Mouse (Mus musculus): ENCODE results near the gene S1pr5. TPM values are rescaled to one million over a fixed set of nuclear protein-coding genes. Genes with fewer than 3 reads are reported as not detected.
"Not testable (repeated sequence)": the region's sequence is repeated elsewhere in the genome, so short reads cannot be mapped to it uniquely, and the experiment has no call there.

The S1pr5 gene
- polyA plus RNA-seq, 1 experiment from 2014 or later: 0.11 TPM

DNA sequence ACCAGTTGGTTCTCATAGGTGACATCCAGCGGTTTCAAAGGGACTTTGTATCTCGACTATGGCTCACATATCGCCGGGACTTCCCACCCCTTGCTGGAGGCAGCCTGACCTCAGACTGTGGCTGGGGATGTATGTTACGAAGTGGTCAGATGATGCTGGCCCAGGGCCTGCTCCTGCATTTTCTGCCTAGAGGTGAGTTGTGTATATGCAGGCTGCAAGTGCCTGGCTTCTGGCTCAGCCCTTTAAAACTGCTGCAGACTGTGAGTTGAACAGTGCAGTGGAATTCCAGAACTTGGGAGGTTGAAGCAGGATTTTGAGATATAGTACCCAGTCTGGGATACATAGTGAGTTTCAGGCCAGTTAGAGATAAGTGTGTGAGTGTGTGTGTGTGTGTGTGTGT, 18.6 kb upstream of the S1pr5 start:
- Histone ChIP-seq H3K4me2 (peak overlapping the region; percentile 64), H3K4me1 (replicated peaks) (peaks cover 28% of the 10 kb centered on the region), H3K4me3 (peak overlapping the region; percentile 83), H3K9me3 (replicated peaks) (no peaks in the 10 kb centered on the region), H3K36me3 (peaks cover 47% of the 10 kb centered on the region), H3K9ac (0 out of 2 replicates have a peak overlapping the region, but pooled peaks have one; percentile 85), H3K27me3 (no peaks in the 10 kb centered on the region), H3K27ac (no peak overlapping the region)
- no peak for ATAC-seq (replicated peaks; ENCODE audit: insufficient number of reproducible peaks, insufficient read depth, low FRiP score, low read depth)
- WGBS: 72% methylated on average over 5 of the region's 5 CpGs

DNA sequence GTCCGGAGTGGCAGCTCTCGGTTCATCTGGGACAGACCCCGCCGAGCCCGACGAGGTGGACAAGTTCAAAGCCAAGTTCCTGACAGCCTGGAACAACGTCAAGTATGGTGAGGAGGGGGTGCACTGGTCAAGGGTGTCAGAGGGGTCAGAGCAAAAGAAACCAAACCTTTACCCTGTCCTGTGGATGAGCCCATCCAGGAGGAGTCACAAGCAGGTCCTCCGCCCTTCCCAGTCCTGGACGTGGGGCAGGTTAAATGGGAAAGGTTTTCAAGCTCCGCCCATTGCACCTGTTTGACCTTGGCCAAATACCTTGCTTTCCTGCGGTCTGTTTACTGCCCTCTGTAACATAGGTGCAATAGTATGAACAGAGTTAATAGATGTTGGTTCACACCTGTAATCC, 17.4 kb upstream of the S1pr5 start:
- Histone ChIP-seq H3K9me3 (replicated peaks) (no peaks in the 10 kb centered on the region), H3K27ac (peak overlapping the region; percentile 86), H3K36me3 (peaks cover 35% of the 10 kb centered on the region), H3K9ac (peak overlapping the region; percentile 85), H3K27me3 (no peaks in the 10 kb centered on the region), H3K4me2 (peak overlapping the region; percentile 64), H3K4me1 (replicated peaks) (peaks cover 28% of the 10 kb centered on the region), H3K4me3 (peak overlapping the region; percentile 83)
- ATAC-seq (replicated peaks; ENCODE audit: insufficient number of reproducible peaks, insufficient read depth, low FRiP score, low read depth): no peak
- WGBS: 6% methylated on average over 11 of the region's 11 CpGs

DNA sequence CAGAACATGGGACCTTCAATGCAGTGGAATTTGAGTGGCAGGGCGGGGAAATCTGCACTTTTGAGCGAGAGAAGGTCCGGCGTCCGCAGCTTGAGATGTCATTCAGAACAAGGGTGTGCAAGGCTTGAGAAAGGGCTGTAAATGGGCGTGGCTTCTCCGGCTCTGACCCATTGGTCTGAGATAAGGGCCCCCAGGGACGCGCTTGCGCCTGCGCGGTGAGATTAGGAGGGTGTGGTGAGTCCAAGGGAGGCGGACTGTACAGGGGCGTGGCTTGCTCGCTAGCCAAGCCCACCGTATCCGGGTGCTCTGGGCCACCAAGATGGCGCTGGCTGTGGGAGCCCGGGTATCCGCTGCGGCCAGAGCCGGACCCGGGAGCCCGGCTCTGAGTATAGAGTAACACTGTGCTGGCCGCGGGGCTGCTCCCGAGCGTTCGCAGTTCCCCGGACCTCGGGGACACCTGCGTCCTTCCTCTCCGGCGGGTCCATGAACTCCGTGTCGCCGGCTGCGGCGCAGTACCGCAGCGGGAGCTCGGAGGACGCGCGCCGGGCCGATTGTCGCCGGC, 16.8 kb upstream of the S1pr5 start, which contains the start of gene Atg4d:
Gene Atg4d (plus strand): TSS at position 294 of the 562 bp plus-strand sequence.
- ATAC-seq (replicated peaks; ENCODE audit: insufficient number of reproducible peaks, insufficient read depth, low FRiP score, low read depth): peak; percentile 99
- 0% methylated on average over 48 of the region's 49 CpGs for WGBS
- Histone ChIP-seq H3K36me3 (peaks cover 29% of the 10 kb centered on the region), H3K4me2 (peak within 1 kb of the TSS; percentile 82), H3K27ac (peak within 1 kb of the TSS; percentile 86), H3K9me3 (replicated peaks) (no peaks in the 10 kb centered on the region), H3K27me3 (no peaks in the 10 kb centered on the region), H3K4me1 (replicated peaks) (peaks cover 28% of the 10 kb centered on the region), H3K9ac (peak within 1 kb of the TSS; percentile 85), H3K4me3 (peak within 1 kb of the TSS; percentile 83)

DNA sequence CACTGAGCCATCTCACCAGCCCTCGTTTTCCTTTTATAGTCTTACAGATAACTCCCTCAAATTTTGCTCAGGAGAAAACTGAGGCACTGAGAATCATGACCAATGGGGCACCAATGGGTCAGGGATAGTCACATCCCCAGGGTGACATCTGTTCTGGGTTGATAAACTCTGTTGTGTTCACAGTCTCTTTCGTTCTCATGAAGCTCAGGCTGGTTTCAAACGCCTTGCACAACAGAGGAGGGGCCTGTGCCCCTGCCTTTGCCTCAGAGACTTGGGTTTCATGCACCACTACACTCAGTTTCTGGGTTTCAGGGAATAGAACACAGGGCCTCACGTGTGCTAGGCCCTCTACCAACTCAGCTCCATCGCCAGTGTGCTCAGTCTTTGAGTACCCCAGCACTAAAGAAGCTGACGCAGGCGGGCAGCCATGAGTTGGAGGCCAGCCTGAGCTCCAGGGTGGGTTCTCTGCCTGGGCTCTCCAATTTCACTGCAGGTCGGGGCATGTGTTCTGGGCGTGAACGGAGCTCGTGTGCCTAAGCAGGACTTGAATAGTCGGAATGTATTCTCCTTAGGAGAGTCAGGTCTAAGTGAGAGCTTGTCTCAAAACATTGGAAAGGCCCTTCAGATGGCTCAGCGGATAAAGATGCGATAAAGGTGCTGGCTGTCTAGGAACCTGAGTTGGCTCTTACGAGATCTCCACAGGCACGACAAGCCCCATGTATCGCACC, 16.2 kb upstream of the S1pr5 start:
- WGBS: 18% methylated on average over 17 of the region's 17 CpGs
- no peak; the same call in 1 of the 2 replicates for ATAC-seq (replicated peaks; ENCODE audit: insufficient number of reproducible peaks, insufficient read depth, low FRiP score, low read depth)

GRCm38 (mm10) chr9:21261831-21262230, 13.6 kb upstream of the S1pr5 start:
- no peak overlapping the region for H3K9ac ChIP-seq
- no peak for ATAC-seq (replicated peaks; ENCODE audit: insufficient number of reproducible peaks, insufficient read depth, low FRiP score, low read depth)
- H3K36me3 ChIP-seq: peaks cover 1% of the 10 kb centered on the region; the same call in 1 of the 2 replicates
- WGBS: 59% methylated on average over 2 of the region's 2 CpGs
- H3K9me3 ChIP-seq (replicated peaks): no peaks in the 10 kb centered on the region
- H3K27ac ChIP-seq: no peak overlapping the region
- H3K4me2 ChIP-seq: no peak overlapping the region
- no peaks in the 10 kb centered on the region for H3K27me3 ChIP-seq
- H3K4me1 ChIP-seq (replicated peaks): peaks cover 21% of the 10 kb centered on the region
- no peak overlapping the region for H3K4me3 ChIP-seq

More for the DNA sequence above, 16.2 kb upstream of the S1pr5 start:
- Histone ChIP-seq H3K9me3 (replicated peaks) (no peaks in the 10 kb centered on the region), H3K4me1 (replicated peaks) (peaks cover 28% of the 10 kb centered on the region), H3K9ac (peak overlapping the region; percentile 85), H3K4me2 (peak overlapping the region; percentile 82), H3K4me3 (peak overlapping the region; percentile 83), H3K27ac (peak overlapping the region; percentile 86), H3K27me3 (no peaks in the 10 kb centered on the region), H3K36me3 (peaks cover 25% of the 10 kb centered on the region)

GRCm38 (mm10) chr9:21260491-21261040, 12.3 kb upstream of the S1pr5 start:
- H3K4me3 ChIP-seq: no peak overlapping the region
- ATAC-seq (replicated peaks; ENCODE audit: insufficient number of reproducible peaks, insufficient read depth, low FRiP score, low read depth): no peak

DNA sequence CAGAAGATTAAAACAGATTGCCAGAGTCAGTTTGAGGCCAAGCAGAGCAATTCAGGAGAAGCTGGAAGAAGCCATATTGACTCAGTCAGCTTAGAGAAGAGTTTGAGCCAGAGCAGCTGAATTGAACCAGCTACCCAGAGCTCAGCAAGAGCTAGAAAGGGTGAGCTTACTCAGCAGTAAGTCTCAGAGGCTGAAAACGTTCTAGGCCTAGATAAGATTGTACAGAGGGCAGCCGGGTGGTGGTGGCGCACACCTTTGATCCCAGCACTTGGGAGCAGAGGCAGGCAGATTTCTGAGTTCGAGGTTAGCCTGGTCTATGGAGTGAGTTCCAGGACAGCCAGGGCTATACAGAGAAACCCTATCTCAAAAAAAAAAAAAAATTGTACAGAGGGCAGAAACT, 8.1 kb upstream of the S1pr5 start:
- ATAC-seq (replicated peaks; ENCODE audit: insufficient number of reproducible peaks, insufficient read depth, low FRiP score, low read depth); H3K9ac ChIP-seq; H3K4me3 ChIP-seq; H3K9me3 ChIP-seq (replicated peaks); H3K27ac ChIP-seq; H3K4me1 ChIP-seq (replicated peaks); H3K4me2 ChIP-seq; H3K36me3 ChIP-seq; H3K27me3 ChIP-seq: not testable (repeated sequence)
- 63% methylated on average over 4 of the region's 4 CpGs for WGBS

More at GRCm38 (mm10) chr9:21260491-21261040, 12.3 kb upstream of the S1pr5 start:
- no peak overlapping the region for H3K9ac ChIP-seq
- H3K27ac ChIP-seq: no peak overlapping the region
- H3K36me3 ChIP-seq: no peaks in the 10 kb centered on the region
- WGBS: 67% methylated on average over 6 of the region's 6 CpGs
- no peaks in the 10 kb centered on the region for H3K27me3 ChIP-seq
- peaks cover 8% of the 10 kb centered on the region for H3K4me1 ChIP-seq (replicated peaks)
- H3K4me2 ChIP-seq: no peak overlapping the region
- no peaks in the 10 kb centered on the region for H3K9me3 ChIP-seq (replicated peaks)

DNA sequence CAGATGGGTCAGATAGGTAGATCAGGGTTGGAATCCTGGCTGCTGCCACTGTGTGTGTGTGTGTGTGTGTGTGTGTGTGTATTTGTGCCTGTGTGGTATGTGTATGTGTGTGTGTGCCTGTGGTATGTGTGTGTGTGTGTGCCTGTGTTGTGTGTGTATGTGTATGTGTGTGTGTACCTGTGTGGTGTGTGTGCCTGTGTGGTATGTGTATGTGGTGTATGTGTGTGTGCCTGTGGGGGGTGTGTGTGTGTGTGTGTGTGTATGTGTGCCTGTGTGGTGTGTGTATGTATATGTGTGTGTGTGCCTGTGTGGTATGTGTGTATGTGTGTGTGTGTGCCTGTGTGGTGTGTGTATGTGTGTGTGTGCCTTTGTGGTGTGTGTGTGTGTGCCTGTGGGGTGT, 6.4 kb upstream of the S1pr5 start:
- Histone ChIP-seq H3K4me3 (no peak overlapping the region), H3K36me3 (no peaks in the 10 kb centered on the region), H3K27me3 (peaks cover 24% of the 10 kb centered on the region), H3K4me1 (replicated peaks) (peaks cover 2% of the 10 kb centered on the region; the same call in 1 of the 2 replicates), H3K4me2 (no peak overlapping the region), H3K27ac (no peak overlapping the region), H3K9ac (no peak overlapping the region), H3K9me3 (replicated peaks) (no peaks in the 10 kb centered on the region)
- no peak for ATAC-seq (replicated peaks; ENCODE audit: insufficient number of reproducible peaks, insufficient read depth, low FRiP score, low read depth)

- Histone ChIP-seq H3K4me3 (no peak overlapping the region), H3K9me3 (replicated peaks) (no peaks in the 10 kb centered on the region), H3K36me3 (no peaks in the 10 kb centered on the region), H3K9ac (no peak overlapping the region), H3K27me3 (peaks cover 55% of the 10 kb centered on the region), H3K4me1 (replicated peaks) (peaks cover 9% of the 10 kb centered on the region), H3K27ac (no peak overlapping the region), H3K4me2 (no peak overlapping the region)
- ATAC-seq (replicated peaks; ENCODE audit: insufficient number of reproducible peaks, insufficient read depth, low FRiP score, low read depth): no peak
- 65% methylated on average over 13 of the region's 13 CpGs for WGBS
Measured at GRCm38 (mm10) chr9:21251116-21251735, 3.0 kb upstream of the S1pr5 start.

DNA sequence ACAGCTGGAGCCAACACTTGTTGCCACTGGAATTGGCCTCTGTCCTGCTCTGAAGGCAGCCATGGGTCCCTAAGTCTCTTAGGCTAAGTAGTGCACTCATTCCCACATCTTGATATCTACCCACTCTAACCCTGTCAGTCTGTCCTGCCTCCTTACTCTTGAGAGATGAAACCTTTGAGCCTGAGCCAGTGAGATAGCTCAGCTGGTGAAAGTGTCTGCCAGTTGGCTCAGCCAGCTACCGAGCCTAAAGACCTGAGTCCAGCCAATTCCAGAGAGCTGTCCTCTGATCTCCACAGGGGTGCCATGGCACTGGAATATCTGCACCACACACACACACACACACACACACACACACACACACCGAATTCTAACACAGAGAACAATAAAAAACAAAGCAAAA, 2.3 kb upstream of the S1pr5 start:
- no peaks in the 10 kb centered on the region for H3K9me3 ChIP-seq (replicated peaks)
- H3K4me3 ChIP-seq: no peak overlapping the region
- 68% methylated on average over 2 of the region's 2 CpGs for WGBS
- H3K27ac ChIP-seq: no peak overlapping the region
- no peak for ATAC-seq (replicated peaks; ENCODE audit: insufficient number of reproducible peaks, insufficient read depth, low FRiP score, low read depth)
- no peaks in the 10 kb centered on the region for H3K36me3 ChIP-seq
- H3K27me3 ChIP-seq: peaks cover 63% of the 10 kb centered on the region
- H3K4me2 ChIP-seq: no peak overlapping the region
- H3K4me1 ChIP-seq (replicated peaks): peaks cover 9% of the 10 kb centered on the region
- no peak overlapping the region for H3K9ac ChIP-seq
